Mouse (Mus musculus): ENCODE data around the gene Denr. TPM values are rescaled to one million over a fixed set of nuclear protein-coding genes. Genes with fewer than 3 reads are reported as not detected.

Denr gene
- total RNA-seq (2021) = 10 to 100 TPM; 54.0 to 58.7 TPM
- long read RNA-seq, experiment 1, transcript Denr-201 (8 exons, 2,339 nt) = major isoform, 24 of 37 reads
- long read RNA-seq, experiment 1, partial matches to known transcripts = 8 of 37 reads
- long read RNA-seq, experiment 1, other reads (novel, unspliced or antisense) = 5 of 37 reads
- long read RNA-seq, experiment 2, transcript Denr-201 (8 exons, 2,339 nt) = major isoform, 12 of 19 reads
- long read RNA-seq, experiment 2, partial matches to known transcripts = 6 of 19 reads
- long read RNA-seq, experiment 2, other reads (novel, unspliced or antisense) = 1 of 19 reads

DNA sequence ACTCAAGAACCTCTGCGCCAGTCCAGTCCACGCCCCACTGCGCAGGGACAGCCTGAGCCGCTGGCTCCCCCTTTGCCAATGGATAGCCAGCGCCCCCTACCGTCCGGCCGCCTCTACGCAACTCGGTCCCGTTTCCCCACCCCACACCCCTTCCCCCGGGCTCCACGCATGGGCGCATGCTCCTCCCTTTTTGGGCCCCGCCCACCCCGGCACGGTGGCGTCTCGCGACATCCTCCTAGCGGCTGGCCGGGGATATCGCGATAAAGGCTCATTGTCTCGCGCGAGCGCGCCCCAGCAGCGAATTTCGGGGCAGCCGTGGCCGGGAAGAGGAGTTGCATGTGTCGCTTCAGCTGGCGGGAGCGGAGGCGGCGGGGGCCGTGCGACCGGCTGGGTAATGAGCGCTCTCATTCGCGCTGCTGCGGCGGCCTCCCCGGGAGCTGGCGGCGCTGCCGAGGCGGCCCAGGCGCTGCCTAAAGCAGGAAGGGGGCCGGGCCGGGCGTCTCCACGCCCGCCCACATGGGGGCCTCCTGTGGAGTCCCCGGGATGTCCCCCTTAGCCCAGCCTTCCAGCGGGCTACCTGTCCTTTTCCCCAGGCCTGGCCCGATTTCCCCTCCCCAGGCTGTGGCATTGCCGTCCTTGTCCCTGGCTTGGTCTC lies at the start of gene Denr:
Denr (plus strand) TSS at position 200 of the 655 bp plus-strand sequence.
- peak; percentile 99 for DNase-seq

DNA sequence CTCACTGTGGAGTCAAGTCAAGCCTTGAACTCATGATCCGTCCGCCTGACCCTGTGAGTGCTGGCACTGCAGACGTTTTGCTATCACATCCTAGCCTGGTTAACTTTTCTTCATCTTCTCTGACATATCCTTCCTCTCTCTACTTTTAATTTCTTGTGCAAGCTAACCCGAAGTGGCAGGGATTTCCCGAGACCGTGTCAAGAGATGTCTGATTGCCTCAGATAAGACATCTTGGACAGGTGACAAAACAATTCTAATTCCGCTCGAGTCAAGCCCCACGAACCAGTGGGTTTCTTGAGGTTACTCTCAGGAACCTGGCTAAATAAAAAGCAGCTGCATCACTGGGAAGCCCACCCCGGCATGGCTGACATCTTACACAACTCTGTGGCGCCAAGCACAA lies 48.2 kb upstream of the Denr start:
- DNase-seq = no peak

DNA sequence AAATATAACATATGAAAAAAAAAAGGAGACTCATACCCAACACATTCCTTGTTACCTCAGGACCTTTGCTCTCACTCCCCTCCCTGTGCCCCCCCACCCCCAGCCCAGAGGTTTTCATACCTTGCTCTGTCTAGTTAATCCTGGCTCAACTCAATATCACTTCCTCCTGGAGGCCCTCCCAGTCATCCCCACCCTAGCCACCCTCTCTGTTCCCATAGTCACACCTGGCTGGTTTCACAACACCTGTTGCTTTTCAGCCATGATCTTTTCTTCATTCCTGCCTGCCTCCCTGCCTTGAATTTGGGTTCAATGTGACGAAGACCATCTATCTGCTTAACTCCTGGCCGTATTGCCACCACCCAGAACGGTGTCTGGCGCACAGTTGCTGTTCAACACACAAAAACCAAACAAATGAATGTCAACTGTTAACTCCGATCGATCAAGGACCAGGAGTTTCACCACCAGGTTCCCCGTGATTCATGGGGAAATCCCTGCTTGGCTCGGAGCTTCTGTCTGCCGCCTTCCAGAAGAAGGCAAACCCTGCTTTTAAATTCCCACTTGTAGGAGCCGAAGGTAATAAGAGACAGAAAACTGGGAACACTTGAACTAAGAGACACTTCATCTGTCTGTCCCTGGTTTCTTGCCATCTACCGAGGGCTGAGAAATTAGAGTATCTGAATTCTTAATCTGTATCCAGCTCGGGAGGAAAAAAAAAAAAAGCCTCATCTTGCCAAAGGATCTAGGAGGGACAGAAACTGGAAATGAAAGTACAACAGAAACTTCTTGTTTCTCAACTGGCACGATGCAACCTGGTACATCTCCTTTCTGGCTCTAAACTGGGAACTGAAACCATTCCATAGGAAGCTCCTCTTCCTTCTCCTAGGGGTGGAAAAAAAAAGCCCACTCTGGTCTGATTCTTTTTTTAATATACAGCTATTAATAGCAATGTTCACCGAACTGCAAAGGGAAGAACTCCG lies 44.3 kb upstream of the Denr start:
- DNase-seq = peak in 1 of 2 experiments; percentile 54

DNA sequence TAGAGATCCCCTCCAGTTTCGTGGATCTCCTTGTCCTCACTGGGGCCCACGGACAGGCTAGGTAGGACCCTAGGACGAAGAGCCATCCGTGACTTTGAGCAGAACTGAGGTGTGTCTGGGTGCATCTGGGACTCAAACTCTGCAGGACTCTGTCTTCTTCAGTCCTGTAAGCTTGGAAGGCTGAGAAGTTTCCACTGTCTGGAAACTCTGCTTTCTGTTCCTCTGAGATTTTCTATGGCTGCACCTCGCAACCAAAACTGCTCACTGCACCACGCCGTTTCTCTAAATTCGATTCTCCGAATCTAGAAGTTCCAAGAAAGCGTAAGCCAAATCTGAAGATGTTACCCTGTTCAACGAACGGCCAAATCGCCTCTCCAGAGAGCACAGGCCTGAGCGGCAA lies 43.0 kb upstream of the Denr start:
- DNase-seq = no peak

DNA sequence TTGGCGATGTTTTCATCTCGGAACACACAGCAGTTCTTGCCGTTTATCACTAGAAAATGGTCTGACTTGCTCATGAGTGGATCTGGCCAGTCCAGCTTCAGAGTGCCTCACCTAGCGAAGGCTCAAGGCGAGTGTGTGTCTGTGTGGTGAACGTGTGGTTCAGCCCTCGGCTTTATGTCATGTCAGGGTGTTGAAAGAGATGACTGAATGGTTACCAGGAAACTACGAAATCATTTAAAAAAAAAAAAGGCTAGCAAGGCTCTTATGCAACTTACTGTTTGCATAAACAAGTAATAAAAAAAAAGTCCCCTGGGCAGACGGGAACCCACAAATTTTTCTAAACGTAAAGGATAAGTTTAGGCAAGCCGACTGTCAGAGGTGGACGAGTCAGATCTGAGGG lies 41.6 kb upstream of the Denr start, which contains the start of gene Hcar2:
Hcar2 (minus strand) TSS at position 135 of the 400 bp plus-strand sequence.
- no peak for DNase-seq

DNA sequence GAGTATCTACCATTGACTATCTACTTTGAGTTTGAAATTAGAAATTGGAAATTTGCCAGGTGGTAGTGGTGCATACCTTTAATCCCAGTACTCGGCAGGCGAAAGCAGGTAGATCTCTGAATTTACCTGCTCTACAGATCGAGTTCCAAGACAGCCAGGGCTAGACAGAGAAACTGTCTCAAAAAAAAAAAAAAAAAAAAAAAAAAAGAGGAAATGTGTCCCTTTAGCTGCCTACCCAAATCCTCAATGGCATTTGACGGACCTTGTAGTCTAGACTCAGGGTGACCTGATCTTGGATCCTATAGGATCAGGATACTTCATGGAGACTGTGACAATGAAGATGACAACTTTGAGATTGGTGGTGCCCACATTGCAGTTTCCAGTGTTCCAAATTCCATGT lies 40.5 kb upstream of the Denr start:
- no peak for DNase-seq

DNA sequence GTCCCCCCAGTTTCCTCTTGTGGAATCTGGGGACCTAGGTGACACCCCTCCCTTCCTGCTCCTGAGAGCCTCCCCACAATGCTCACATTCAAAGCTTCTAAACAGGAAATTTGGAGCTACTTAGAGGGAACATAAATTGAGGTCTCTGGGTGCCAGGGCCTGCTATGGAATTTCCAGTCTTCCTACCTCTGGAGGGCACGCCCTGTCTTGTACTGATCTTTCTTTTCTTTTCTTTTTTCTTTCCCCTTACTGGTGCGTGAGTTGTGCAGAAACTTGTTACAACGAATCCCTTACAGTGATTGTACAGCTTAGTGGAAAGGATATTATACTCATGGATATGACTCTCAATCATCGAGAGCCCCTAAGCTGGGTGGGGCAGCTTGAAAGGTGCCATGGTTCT lies 37.4 kb upstream of the Denr start:
- no peak for DNase-seq

DNA sequence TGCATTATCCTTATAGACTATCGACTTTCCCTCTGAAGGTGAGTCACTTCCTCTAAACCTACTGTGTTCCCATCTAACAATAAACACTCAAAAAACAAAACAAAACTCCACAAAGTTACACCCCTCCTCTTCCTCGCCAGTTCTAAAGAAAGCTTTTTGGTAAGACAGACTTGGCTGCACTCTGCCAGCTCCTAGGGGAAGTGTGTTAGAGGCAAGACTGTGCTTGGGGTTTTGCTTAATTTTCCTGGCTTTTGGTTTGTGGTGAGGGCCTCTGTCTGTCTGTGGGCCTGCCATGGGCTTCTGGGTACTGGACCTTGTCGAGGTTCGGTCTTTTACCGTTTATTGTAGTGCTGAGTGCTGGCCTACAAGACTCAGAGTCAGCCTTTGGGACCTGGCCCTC lies 32.8 kb upstream of the Denr start:
- no peak for DNase-seq

DNA sequence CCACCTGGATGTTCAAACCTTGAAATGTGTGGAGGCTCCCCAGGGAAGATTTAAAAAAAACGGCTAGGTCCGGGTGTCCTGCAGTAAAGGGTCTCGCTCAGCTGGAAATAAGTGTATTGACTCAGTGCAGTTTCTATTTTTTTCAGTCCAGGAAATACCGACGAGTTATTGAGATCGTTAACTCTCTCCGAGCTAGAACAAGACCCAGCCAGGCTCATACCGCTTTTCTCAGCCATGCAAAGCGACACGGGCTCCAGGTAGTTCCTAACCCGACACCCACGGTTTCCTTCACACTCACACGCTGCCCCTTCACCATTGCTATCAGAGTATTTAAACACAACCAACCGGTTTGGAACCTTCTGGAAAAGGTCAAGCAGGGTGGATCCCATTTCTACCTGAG lies 28.9 kb upstream of the Denr start:
- DNase-seq = no peak

DNA sequence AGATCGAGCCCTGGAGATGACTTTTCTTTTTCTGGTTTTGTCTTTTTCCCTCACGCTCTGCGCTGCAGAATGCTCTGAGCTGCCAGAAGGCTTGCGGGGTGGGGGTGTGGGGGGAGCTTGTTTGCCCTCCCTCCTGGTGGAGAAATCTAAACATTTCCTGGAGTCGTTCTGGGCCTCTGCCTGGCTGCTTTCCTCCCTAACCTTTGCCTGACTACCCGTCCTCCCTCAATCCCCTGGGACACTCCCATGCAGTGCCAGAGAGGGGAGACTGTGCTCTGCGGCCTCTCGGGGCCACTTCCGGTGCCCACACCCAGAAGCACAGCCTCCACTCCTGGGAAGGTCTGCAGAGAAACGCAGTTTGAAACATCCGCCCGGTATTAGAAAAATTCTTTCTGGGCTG lies 27.0 kb upstream of the Denr start, which contains the start of gene Hcar1:
Hcar1 (minus strand) TSS at position 93 of the 400 bp plus-strand sequence.
- DNase-seq = peak; percentile 38 to 50

DNA sequence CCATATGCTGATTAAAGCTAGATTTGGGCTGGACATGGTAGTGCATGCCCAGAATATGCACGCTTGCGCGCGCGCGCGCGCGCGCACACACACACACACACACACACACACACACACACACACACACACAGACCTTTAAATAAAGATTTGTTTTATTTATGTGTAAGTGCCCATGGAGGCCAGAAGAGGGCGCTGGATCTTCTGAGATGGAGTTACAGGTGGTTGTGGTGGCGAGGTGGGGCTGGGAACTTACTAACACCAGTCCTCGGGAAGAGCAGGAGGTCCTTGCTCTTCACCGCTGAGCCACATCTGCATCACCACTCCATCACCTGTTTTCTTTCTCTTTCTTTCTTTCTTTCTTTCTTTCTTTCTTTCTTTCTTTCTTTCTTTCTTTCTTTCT lies 26.2 kb upstream of the Denr start:
- DNase-seq = no peak

DNA sequence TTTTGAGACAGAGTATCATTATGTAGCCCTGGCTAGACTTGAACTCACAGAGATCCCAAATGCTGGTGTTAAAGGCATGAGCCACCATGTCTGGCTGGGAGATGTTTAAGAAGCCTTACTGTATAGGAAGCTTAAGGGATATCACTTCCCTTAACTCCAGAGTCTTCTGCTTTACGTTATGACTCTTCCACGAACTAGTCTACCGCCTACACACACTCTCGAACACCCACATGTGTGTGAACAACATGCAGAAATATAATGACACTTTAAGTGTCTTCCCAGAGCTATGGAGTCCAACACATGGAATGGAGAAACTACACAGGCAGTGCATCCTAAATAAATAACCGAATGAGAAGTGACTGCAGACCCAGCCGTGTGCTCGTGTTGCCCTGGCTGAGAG lies 23.1 kb upstream of the Denr start:
- DNase-seq = no peak

DNA sequence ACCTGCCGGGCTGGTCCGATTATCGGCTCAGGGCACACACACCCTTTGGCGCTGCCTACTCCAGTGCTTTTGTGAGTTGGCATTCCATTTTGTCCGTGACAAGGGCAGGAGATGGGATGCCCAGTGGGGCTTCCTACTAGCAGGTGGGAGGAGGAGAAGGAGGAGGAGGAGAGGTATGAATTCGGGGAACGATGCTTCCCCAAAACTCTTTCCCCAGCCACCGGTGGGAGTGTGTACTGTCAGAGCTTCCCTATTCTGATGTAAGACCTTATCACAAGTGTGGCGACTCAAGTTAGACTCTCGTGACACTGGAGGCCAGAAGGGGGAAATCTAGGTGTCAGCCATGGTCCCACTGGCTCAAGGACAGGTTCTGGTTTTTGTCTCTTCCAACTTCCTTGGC lies 22.6 kb upstream of the Denr start:
- no peak for DNase-seq

DNA sequence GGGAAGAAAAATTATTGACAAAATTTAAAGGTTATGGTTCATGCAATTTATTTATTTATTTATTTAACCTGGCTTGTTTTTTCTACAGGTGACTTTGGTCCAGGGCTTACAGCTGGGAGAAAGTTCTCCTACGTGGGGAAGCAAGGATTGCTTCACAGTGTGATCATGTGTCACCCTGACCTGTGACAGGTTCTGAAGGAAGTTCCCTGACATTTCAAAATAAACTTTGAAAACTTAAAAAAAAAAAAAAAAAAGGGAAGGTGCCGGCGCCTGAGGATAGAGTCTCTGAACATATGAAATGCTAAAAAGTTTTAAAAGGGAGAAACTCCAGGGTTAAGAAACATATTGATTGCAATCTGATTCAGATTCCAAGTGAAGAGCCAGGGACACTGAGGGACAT lies 20.6 kb upstream of the Denr start:
- DNase-seq = no peak

DNA sequence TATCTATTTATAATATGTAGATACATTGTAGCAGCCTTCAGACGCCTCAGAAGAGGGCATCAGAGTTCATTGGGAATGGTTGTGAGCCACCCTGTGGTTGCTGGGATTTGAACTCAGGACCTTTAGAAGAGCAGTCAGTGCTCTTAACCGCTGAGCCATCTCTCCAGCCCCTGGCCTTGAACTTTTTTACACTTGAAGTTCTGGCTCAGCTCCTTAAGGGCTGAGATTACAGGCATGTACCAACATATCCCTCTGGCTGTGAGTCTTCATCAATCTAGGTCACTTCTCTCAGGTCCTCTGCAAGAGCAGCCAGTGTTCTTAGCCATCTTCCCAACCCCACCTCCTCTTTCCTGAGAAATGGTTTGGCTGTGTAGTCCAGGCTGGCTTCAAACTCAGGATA lies 16.7 kb upstream of the Denr start:
- no peak for DNase-seq

DNA sequence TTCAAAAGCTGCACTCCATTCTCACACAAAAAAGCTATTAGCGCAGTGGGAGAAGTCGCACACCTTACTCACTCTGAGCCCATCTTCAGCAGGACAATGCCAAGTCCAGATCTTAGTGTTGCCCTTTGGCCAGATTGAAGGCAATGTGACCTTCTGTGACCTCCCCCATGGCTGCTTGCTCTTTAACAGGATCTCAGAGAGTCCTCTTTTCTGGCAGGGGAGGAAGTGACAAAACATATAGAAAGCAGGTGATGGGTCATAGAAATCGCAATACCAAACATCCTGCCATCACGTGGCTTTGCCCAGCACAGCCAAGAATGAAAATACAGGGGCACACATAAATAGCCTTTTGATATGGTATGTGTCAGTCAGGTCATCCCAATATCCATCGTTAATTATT lies 16.0 kb upstream of the Denr start:
- no peak for DNase-seq

DNA sequence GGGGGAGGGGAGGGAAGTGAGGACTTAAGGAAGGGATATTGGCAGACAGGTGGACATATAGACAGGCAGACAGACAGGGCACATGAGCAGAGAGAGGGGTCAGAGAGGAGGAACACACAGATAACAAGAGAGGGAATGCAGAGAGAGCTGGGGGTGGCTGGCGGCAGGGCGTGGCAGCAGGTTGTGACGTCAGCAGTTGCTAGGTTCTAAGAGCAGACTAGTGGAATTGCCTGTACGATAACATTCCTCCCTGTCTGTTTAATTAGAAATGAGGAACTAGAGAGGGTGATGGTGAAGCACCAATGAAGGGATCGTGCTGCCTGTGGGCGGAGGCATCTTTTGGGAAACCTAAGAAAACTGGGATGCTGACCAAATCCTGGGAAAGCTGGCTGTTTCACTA lies 15.3 kb upstream of the Denr start:
- DNase-seq = no peak

DNA sequence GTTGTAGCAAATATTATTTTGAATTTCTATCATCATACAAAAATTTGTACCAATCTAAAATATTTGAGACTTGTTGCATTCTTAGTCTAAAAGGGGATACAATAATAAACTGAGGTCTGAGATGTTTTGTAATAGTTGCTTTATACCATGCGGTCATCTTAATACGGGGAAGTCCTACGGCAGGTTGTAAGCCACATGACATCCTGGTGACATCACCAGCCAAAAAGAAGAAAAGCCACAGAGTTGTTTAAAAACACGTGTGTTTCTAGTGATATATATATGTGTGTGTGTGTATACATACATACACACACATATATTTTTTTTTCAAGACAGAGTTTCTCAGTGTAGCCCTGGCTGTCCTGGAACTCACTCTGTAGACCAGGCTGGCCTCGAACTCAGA lies 13.5 kb upstream of the Denr start:
- no peak for DNase-seq

DNA sequence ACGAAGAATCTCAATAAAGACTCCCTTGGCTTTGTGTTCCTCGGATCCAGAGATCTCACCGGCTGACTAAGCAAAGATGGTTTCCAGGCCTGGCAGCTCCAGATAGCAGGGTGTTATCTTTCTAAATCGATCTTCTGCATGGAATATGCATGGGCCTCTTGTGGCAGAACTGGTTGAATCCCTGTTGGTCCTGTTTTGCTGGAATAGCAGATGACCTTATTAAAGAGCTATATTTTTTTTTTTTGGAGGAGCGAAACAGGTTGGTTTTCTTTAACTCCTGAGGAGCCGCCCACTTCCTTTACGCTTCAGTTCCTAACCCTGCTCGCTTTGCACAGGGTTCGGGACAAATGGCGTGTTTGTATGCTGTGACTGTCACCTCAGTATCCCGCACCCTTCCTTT lies 10.6 kb upstream of the Denr start:
- no peak for DNase-seq

DNA sequence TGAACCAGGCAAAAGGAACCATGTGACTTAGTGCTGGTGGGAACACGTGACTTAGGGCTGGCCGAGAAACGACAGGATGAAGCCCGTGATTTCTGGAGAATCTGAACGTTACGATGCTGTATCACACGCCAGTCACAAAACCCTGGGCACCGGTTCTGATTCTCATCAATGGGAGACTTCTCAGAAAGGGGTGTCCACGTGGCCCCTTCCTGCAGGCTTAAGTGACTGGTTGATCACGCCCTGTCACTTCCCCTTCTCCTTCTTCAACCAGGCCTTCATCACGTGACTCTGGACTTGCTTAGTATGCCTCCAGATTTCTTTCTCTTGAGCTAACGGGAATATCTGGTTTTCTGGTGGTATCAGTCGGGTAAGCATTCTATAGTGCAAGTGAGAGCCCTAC lies 9.6 kb upstream of the Denr start:
- peak in 1 of 2 experiments; percentile 23 for DNase-seq

DNA sequence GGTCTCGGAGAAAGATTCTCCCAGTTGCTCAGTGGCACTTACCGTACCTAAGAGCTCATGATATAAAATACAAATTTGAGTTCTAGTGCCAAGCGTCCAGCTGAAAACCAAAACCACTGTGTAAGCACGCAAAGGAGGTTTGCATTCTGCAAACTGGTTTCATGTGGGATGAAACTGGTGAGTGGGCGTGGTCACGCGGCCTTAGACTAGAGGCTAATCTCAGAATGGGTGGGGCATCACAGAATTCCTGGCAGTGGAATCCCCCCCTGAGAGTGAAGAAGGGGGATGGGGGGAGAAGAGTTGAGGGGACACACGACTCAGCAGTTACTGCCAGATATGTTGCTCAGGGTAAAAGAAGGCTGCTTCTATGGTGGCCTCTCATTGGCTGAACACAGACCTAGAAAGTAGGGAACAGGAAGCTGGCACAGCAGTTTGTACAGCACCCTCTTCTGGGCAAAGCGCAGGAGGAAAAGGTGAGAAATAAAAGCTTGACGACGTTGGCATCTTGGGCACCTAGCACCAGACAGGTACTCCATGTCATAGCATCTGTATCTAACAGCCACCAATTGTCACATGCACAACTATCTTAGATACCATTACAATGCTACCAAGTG lies 2.8 kb upstream of the Denr start:
- no peak for DNase-seq

Measured in heart, adult 18-20 months (tissue).